Mouse (Mus musculus) gonadal fat pad, adult 2 months (tissue): ENCODE measurements at regions not wholly inside any gene's neighbourhood (a gene's known extent, or its start where the extent isn't known, plus 50 kb on each side); places are given as distances from the start of the nearest gene placed in this dataset.

Experiments used
- DNase-seq: peaks from one replicate; pipeline ENCODE4 v3.0.0-alpha.2; 2012; ENCODE audit warnings: low read depth

- no peak for DNase-seq
Measured at GRCm38 (mm10) chr14:25060285-25060684, 398.7 kb upstream of the Zmiz1 start.

GRCm38 (mm10) chr14:25063090-25063489 is 395.9 kb upstream of the Zmiz1 start:
- no peak for DNase-seq

- DNase-seq = no peak
Measured at GRCm38 (mm10) chr14:25064190-25064947, 394.6 kb upstream of the Zmiz1 start.

- no peak for DNase-seq
Measured at GRCm38 (mm10) chr14:25067435-25067834, 391.6 kb upstream of the Zmiz1 start.

- DNase-seq = no peak
Measured at GRCm38 (mm10) chr14:25068430-25068829, 390.6 kb upstream of the Zmiz1 start.

GRCm38 (mm10) chr14:25073143-25073542 is 385.8 kb upstream of the Zmiz1 start:
- no peak for DNase-seq

GRCm38 (mm10) chr14:25074022-25074800 is 384.8 kb upstream of the Zmiz1 start:
- no peak for DNase-seq

- DNase-seq = no peak
Measured at GRCm38 (mm10) chr14:25074891-25075290, 384.1 kb upstream of the Zmiz1 start.

GRCm38 (mm10) chr14:25080431-25080830 is 378.6 kb upstream of the Zmiz1 start:
- DNase-seq = no peak

GRCm38 (mm10) chr14:25083847-25084246 is 375.1 kb upstream of the Zmiz1 start:
- DNase-seq = no peak

- DNase-seq = no peak
Measured at GRCm38 (mm10) chr14:25096786-25097185, 362.2 kb upstream of the Zmiz1 start.

GRCm38 (mm10) chr14:25105391-25105790 is 353.6 kb upstream of the Zmiz1 start:
- DNase-seq = no peak

GRCm38 (mm10) chr14:25106451-25106850 is 352.5 kb upstream of the Zmiz1 start:
- DNase-seq = no peak

GRCm38 (mm10) chr14:25108101-25108652 is 350.8 kb upstream of the Zmiz1 start:
- no peak for DNase-seq

- no peak for DNase-seq
Measured at GRCm38 (mm10) chr14:25108701-25109290, 350.2 kb upstream of the Zmiz1 start.

GRCm38 (mm10) chr14:25109691-25110090 is 349.3 kb upstream of the Zmiz1 start:
- no peak for DNase-seq

- DNase-seq = no peak
Measured at GRCm38 (mm10) chr14:25112832-25113231, 346.2 kb upstream of the Zmiz1 start.

GRCm38 (mm10) chr14:25113326-25113725 is 345.7 kb upstream of the Zmiz1 start:
- no peak for DNase-seq

GRCm38 (mm10) chr14:25116424-25116823 is 342.6 kb upstream of the Zmiz1 start:
- DNase-seq = no peak

- DNase-seq = no peak
Measured at GRCm38 (mm10) chr14:25119999-25120398, 339.0 kb upstream of the Zmiz1 start.

- DNase-seq = no peak
Measured at GRCm38 (mm10) chr14:25120506-25120905, 338.5 kb upstream of the Zmiz1 start.

- no peak for DNase-seq
Measured at GRCm38 (mm10) chr14:25122971-25123535, 335.9 kb upstream of the Zmiz1 start.
